Mouse (Mus musculus) erythroid progenitor cell, adult 5-6 weeks (primary cell): ENCODE data around the gene Dapk2. TPM values are rescaled to one million over a fixed set of nuclear protein-coding genes. Genes with fewer than 3 reads are reported as not detected.

Experiments
- ATAC-seq: replicated peaks from 2 replicates; pipeline ENCODE4 v1.8.0; 2016; ENCODE audit warnings: moderate number of reproducible peaks, mild to moderate bottlenecking, moderate TSS enrichment, inconsistent platforms; ENCODE audit not compliant: poor library complexity, low FRiP score, severe bottlenecking
- total RNA-seq, 2 experiments: library from RNA; stranded (forward) in 1 of 2; stranded (reverse) in 1 of 2; fragments of 150-400 nt in 1 of 2; fragments of 186-747, 209-891 nt in 1 of 2; gene quantifications; 2 replicates each; pipeline versions ENCODE4 v1.2.3 to v1.2.4; 2015 to 2017; ENCODE audit warnings: low replicate concordance in 2 of 2

The Dapk2 gene
- total RNA-seq, 2 experiments from 2014 or later = 25.5 to 31.0 TPM

DNA sequence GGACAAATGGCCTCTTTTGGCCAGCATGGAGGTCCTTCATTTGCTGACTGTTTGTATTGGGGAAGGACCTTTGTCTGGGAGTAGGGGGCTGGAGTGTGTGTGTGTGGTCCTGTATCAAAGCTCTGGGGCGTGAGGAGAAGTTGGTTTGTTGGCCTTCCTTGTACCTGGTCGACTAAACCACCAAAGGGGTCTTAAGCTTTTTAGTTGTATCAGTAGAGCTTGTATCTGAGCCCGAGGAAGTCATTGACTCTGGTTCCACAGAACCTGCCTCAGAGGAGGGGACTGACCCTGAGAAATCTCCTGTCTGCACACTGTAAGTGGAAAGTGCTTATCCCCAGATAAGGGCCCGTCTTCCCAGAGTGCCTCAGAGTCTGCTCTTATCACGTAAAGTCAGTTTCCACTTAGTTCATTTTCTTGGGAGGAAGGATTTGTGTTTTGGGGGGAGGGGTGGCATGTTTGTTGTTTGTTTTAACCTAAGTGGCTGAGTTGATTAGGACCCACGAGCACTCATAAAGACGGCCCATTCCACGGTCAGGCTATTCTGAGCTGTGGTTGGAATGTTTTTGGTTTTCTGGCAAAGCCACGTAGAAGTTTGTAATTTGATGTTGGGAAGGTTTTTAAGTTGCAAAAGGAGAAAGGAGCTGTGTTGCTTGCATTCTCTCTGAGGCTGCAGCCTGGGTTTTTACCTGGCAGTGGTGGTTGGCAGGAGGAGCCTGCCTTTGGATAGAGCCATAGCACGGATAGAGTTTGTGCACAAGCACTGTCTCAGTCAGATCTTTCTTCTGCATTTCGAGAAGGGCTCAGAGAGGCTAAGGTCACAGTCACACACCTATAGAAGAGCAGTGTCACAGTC lies 24.0 kb downstream of the Dapk2 start:
- peak; percentile 79 for ATAC-seq

DNA sequence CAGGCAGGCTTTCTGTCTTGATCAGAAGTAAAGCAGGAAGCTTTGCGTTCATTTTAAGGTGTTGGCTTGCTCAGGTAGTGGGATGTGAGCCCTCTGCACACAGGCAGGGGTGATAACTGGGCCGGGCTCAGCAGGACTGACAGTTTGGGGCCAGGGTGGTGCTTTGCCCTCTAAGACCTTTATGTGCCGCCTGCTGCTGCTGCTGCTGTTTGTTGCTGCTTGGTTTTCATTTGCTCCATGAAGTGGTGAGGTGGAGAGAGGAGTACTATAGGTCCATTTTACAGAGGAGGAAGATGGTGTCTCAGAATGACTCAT lies 24.6 kb downstream of the Dapk2 start:
- ATAC-seq = peak; percentile 33

DNA sequence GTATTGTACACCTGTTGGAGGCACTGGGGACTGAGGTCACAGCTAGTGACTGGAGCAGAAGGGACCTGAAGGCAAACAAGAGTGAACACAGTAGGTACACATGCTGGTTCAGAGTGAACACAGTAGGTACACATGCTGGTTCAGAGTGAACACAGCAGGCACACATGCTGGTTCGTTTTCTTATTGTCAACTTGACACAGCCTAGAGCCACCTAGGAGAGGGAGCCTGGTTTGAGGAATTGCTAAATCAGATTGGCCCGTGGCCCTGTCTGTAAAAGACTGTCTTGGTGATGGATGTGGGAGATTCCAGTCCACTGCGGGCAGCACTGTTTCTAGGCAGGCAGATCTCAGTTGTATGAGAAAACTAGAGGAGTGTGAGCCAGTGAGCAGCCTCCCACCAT lies 25.0 kb downstream of the Dapk2 start:
- no peak for ATAC-seq

DNA sequence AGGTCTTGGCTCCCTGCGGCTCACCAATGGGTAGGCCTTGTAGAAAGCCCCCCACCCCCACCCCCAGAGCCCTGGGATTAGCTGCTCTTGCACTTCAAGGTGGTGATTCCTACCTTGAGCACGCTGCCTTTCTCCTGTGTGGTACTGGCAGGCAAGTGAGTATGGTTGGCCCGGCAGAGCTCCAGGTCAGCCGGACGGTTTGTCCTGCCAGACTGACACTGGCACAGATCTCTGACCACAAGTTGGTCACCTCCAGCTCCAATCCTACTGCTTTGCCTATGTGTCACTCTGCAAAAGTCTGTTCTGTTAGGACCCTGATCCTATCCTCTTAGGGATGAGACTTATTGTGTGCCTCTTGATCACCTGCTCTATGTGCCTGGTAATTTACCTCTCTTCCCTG lies 26.5 kb downstream of the Dapk2 start:
- no peak for ATAC-seq

DNA sequence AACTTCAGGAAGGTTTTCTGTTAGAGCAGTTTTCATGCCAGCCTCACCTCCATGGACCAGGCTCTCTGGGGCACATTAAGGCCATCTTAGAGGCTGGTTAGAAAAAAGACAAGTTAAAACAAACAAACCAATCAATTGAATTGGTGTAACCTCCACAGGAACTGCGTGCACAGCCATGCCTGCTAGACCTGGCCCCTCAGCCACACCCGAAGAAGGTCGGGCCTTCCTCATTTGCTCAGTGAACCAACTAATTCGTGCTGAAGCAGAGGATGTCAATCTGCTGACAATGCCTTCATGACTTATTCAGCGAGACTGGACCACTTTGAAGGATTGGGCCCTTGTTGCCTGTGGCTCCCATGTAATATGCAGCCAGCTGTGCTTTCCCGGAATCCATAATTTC lies 28.4 kb downstream of the Dapk2 start:
- ATAC-seq = no peak

DNA sequence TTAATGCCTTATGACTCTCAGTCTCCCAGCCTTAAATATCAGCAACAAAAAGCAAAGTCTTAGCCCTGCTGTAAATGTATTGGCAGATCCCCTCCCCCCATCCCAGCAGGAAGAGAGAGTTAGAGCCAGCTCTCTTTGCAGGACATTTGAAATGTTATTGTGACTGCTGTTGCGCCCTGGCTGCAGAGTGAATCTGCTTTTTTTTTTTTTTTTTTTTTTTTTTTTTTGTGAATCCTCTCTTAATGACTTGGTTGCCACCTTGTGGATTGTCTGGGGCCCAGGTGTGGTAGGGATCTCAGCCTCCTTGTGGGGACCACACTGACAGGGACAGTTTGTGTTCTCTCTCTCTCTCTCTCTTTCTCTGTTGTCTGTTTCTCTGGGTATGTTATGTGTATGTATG lies 31.0 kb downstream of the Dapk2 start:
- no peak for ATAC-seq

- peak; percentile 73 for ATAC-seq
Measured at GRCm38 (mm10) chr9:66194003-66194402, 36.0 kb downstream of the Dapk2 start.

- no peak for ATAC-seq
Measured at GRCm38 (mm10) chr9:66196561-66196960, 38.5 kb downstream of the Dapk2 start.

DNA sequence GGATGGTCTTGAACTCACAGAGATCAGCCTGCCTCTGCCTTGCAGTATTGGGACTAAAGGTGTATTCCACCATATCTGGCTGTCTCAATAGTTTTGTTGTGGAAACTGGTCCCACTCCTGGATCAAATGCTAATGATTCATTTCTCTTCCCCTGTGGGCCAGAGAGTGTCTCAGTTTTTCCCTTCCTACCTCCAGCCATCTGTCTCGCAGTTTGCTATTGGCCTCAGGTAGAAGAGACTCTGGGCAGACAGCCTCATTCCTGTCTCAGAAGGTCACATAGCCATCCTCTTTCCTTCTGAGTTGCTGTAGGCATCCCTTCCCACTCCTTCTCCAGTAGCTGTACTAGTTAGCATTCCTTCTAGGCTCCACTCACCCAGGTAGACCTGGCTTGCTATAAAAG lies 40.5 kb downstream of the Dapk2 start:
- ATAC-seq = no peak

DNA sequence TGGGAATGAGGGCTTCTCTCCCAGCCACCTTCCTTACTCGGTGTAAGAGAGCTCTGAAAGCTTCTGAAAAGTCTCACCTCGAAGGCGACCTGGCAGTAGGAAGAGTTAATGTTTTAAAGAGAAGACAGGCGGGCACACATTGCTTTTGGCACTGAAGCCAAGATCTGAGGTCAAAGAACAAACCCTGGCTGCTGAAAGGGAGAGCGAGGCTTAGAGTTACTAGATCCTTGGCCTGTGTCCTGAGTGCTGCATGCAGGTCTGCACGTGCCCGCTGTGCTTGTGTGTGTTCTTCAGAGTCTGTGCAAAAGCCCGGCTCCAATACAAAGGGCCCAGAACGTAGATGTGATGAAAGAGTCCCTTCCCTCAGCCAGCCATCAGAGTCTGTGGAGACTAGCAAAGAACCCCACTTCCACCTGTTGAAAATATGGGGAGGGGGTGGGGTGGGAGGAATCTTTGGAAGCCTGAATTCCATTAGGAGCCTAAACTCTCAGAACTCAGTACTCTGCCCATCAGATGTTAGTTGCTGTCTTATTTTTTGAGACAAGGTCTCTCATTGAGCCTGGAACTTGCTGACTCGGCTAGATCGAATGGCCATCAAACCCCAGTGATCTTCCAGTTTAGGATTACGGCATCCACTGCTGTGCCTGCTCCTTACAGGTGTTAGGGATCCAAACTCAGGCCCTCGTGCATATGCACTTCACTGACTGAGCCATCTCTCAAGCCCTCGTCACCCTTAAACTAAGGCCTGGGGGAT lies 41.8 kb downstream of the Dapk2 start:
- no peak for ATAC-seq

DNA sequence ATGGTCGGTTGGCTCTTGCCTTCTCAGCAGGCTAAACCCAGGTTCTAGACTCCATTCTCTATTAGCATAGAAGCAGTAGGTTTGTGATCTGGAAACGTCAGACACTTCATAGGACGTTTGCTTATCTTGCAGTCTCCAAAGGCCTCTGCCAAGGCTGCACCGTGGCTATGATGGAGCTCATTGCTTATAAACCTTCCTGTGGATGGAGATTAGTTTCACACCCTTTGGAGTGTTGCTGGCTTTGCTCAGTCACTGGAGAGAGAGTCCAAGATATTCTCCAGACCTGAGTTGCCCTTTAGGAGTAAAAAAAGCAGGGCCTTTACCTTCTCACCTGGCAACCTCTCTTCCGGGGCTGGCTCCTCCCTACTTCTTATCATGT lies 42.4 kb downstream of the Dapk2 start:
- peak; percentile 86 for ATAC-seq

GRCm38 (mm10) chr9:66201665-66202064 lies 43.6 kb downstream of the Dapk2 start:
- ATAC-seq = no peak

- ATAC-seq = no peak
Measured at GRCm38 (mm10) chr9:66202463-66202862, 44.4 kb downstream of the Dapk2 start.

DNA sequence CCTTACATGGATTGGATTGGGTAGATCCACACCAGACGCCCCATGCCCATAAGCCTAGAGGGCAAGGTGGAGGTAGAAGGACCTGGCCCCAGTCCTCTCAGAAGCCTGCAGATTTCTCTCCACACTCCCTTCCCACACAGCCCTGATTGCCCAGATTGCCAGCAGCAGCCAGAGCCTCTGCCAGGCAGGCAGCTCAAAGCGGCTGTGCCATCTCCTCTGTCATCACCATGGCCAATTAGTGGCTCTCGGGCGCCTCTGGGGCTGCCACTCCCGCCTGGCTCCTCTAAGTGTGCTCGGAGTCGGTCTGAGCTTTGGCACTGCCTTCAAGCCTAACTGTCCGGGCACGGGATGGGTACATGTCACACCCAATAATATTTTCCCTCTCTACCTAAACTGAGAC lies 47.7 kb downstream of the Dapk2 start:
- ATAC-seq = no peak

DNA sequence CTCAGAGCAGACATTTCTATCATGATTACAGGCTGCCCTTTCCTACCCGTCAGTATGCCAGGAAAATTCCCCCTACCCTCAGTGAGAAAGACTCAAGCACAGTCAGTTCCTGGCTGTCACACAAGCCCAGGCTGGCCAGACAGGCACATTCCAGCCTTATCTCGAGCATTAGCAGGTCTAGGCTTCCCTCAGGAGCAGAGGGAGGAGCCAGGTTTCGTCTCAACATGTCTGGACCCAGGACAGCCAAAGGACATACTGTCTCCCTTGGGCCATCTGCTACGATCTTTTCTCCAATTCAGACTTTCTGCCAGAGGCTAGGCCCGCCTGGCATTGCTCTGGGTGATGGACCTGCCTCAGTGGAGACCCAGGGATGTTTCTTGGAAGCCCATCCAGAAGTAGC lies 48.8 kb downstream of the Dapk2 start:
- no peak for ATAC-seq

- ATAC-seq = no peak
Measured at GRCm38 (mm10) chr9:66211420-66211819, 53.4 kb downstream of the Dapk2 start.

DNA sequence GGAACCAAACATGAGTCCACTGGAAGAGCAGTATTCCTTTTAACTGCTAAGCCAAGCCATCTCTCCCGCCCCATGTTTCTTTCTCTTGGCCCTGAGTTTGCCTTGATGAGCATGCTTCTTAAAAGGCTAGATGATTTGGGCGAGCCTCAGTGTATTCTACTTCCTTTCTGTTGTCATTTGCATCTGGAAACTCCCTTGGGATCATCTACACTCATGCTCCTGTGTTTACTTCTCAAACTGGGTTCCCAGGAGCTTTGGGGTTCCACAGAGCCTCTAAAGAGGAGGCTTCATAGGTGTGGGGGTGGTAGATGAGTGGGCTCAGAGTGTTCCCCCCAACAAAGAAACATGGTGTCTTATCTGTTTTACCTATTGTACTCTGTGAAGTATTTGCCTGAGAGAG lies 54.1 kb downstream of the Dapk2 start:
- ATAC-seq = no peak

DNA sequence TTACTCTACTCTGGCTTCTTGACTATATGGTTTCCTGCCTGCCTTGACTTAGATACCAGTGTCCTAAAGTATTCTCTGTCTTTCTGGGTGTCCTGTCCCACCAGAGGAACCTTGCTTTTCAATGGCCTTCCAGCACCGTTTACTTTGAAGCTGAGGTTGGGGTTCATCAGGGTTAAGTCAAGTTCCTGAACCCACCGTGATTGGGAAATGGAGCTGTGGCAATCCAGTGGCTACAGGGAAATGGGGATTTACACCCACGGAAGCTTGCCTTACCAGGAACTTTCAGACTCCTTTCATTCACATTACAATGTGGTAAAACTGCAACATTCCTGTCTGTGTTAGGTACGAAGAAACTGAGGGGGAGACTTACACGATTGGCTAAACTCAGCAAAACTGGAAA lies 54.8 kb downstream of the Dapk2 start:
- ATAC-seq = peak; percentile 3; the same call in 1 of the 2 replicates

- ATAC-seq = peak; percentile 95
Measured at GRCm38 (mm10) chr9:66213386-66214032, 55.5 kb downstream of the Dapk2 start.

DNA sequence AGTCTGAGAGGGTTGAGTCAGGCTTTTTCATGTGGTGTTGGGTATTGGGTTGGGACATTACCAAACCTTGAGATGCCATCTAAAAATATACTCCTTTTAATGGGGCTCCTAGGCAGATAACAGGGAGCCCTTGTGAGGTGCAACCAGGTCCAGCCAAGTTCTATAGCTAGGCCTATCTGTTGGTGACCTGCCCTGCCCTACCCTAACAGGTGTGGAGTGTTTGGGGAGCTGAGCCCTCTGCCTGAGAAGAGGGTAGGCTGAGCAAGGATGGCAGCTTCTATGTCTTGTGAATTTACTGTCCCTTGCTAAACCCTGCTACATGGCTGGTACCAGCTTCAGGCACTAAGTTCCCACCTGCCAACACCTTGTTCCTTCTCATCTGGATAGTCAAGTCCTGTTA lies 57.5 kb downstream of the Dapk2 start:
- ATAC-seq = no peak

- no peak for ATAC-seq
Measured at GRCm38 (mm10) chr9:66217970-66218369, 59.9 kb downstream of the Dapk2 start.
